ENCODE assay signal across 11 mouse cellular contexts in the genomic region with DNA sequence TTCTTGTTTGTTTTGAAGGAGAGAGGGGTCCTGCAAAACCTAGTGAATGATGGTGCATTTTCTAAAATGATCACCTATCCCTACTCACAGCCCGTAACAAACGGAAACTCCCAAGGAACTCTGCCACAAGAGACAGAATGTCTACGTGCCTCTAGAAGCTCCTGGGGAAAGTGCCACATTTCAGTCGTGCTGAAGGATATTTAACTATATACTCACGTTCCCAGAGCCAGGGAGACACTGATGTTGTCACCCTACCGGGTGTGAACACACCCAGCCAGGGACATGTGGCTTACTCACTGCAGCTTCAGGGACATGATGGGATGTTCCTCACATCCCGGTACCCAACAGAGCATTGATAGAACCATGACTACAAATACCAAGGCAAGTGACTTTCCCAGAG.
A peak's percentile ranks its signal among the peaks of the same experiment; 100 is the strongest.
DNase-seq lines count a peak whose midpoint lies in the region; ATAC-seq and TF ChIP-seq lines count a peak whose summit lies in the region.
"Had no signal": no experiment of that assay in that cellular context is flagged by ENCODE, and none has a peak within 500 bp of the region (broad histone marks: within the 10 kb centered on the region; RNA-seq: fewer than 3 reads in every experiment).

No protein-coding gene starts in this region.

- DNase-seq in kidney, postnatal 0 days (ENCODE audit: low spot score): no peak
- no peak for DNase-seq in kidney, adult 18-20 months
- peak; percentile 31 for DNase-seq in brain, embryonic 14.5 days (ENCODE audit: low read depth)
- DNase-seq in left cerebral cortex, adult 8-10 months (ENCODE audit: low spot score in 2 of 2): no peak
- DNase-seq: cerebellum, adult 11 months; thymus, postnatal 4 days had no signal

- 35% methylated on average over 7 of the region's 7 CpGs for WGBS in forebrain, embryonic 13.5 days
- WGBS in forebrain, embryonic 12.5 days: 34% methylated on average over 7 of the region's 7 CpGs
- 32% methylated on average over 7 of the region's 7 CpGs for WGBS in kidney, postnatal 0 days
- 26% methylated on average over 7 of the region's 7 CpGs for WGBS in hindbrain, embryonic 16.5 days

- no peak overlapping the region for H3K4me3 ChIP-seq in forebrain, embryonic 13.5 days
- H3K4me3 ChIP-seq in forebrain, embryonic 12.5 days (replicated peaks): no peak overlapping the region
- H3K4me3 ChIP-seq in kidney, postnatal 0 days (replicated peaks; ENCODE audit: low read depth, low read length): no peak overlapping the region
- no peak overlapping the region for H3K4me3 ChIP-seq in hindbrain, embryonic 16.5 days (ENCODE audit: low read length)

- 0 out of 2 replicates have a peak overlapping the region, but pooled peaks have one; percentile 69 for H3K27ac ChIP-seq in forebrain, embryonic 13.5 days
- H3K27ac ChIP-seq in forebrain, embryonic 12.5 days: no peak overlapping the region
- no peak overlapping the region for H3K27ac ChIP-seq in kidney, postnatal 0 days
- no peak overlapping the region; the same call in 1 of the 2 replicates for H3K27ac ChIP-seq in hindbrain, embryonic 16.5 days (ENCODE audit: low read depth, low read length)

- no peak for TF ChIP-seq CTCF in kidney, postnatal 0 days (IDR thresholded peaks at IDR 0.05; ENCODE audit: low read depth)
- no peak for TF ChIP-seq CTCF in brain, embryonic 14.5 days (IDR thresholded peaks at IDR 0.05; ENCODE audit: borderline replicate concordance, extremely low read depth, insufficient read depth, insufficient read length)

- peak overlapping the region; percentile 51 for H3K4me2 ChIP-seq in forebrain, embryonic 13.5 days
- H3K4me2 ChIP-seq in forebrain, embryonic 12.5 days: no peak overlapping the region
- H3K4me2 ChIP-seq in kidney, postnatal 0 days (ENCODE audit: low read length): peak overlapping the region; percentile 27; the same call in 1 of the 2 replicates
- H3K4me2 ChIP-seq in hindbrain, embryonic 16.5 days (ENCODE audit: low read length): peak overlapping the region; percentile 28

- H3K36me3 ChIP-seq in forebrain, embryonic 13.5 days (ENCODE audit: poor library complexity, severe bottlenecking): no peaks in the 10 kb centered on the region
- no peaks in the 10 kb centered on the region for H3K36me3 ChIP-seq in forebrain, embryonic 12.5 days (replicated peaks)
- H3K36me3 ChIP-seq in kidney, postnatal 0 days (ENCODE audit: insufficient read depth, low read length): no peaks in the 10 kb centered on the region
- no peaks in the 10 kb centered on the region for H3K36me3 ChIP-seq in hindbrain, embryonic 16.5 days (ENCODE audit: control insufficient read depth, insufficient read depth, low read length)
- H3K36me3 ChIP-seq: G1E had no signal

- no peaks in the 10 kb centered on the region for H3K9me3 ChIP-seq in forebrain, embryonic 13.5 days (replicated peaks)
- H3K9me3 ChIP-seq in forebrain, embryonic 12.5 days: no peaks in the 10 kb centered on the region
- H3K9me3 ChIP-seq in kidney, postnatal 0 days (replicated peaks; ENCODE audit: low read length): no peaks in the 10 kb centered on the region
- no peaks in the 10 kb centered on the region for H3K9me3 ChIP-seq in hindbrain, embryonic 16.5 days (ENCODE audit: control insufficient read depth, low read length)

- no peak overlapping the region for H3K9ac ChIP-seq in forebrain, embryonic 13.5 days
- H3K9ac ChIP-seq in forebrain, embryonic 12.5 days: no peak overlapping the region
- no peak overlapping the region for H3K9ac ChIP-seq in kidney, postnatal 0 days (ENCODE audit: low read depth, low read length)
- no peak overlapping the region for H3K9ac ChIP-seq in hindbrain, embryonic 16.5 days (ENCODE audit: low read depth, low read length)

- 0 out of 2 replicates have a peak, but pooled peaks have one; percentile 7 for ATAC-seq in forebrain, embryonic 13.5 days
- no peak for ATAC-seq in forebrain, embryonic 12.5 days (ENCODE audit: low FRiP score)
- ATAC-seq in kidney, postnatal 0 days (replicated peaks; ENCODE audit: low FRiP score, low read depth): 0 out of 2 replicates have a peak, but pooled peaks have one; percentile 25
- no peak for ATAC-seq in hindbrain, embryonic 16.5 days
- no peak for ATAC-seq in cerebellum, adult (ENCODE audit: insufficient number of reproducible peaks, low FRiP score, low TSS enrichment)

- H3K4me1 ChIP-seq in forebrain, embryonic 13.5 days: peaks cover 22% of the 10 kb centered on the region
- H3K4me1 ChIP-seq in forebrain, embryonic 12.5 days: peaks cover 20% of the 10 kb centered on the region
- H3K4me1 ChIP-seq in kidney, postnatal 0 days (replicated peaks; ENCODE audit: insufficient read depth, low read length): no peaks in the 10 kb centered on the region; the same call in 1 of the 2 replicates
- peaks cover 6% of the 10 kb centered on the region for H3K4me1 ChIP-seq in hindbrain, embryonic 16.5 days (ENCODE audit: control insufficient read depth, insufficient read depth, low read depth, low read length)

- TF ChIP-seq POLR2A in brain, embryonic 14.5 days (IDR thresholded peaks at IDR 0.05; ENCODE audit: borderline replicate concordance, extremely low read depth, insufficient read depth, insufficient read length, poor library complexity, severe bottlenecking): no peak

- H3K27me3 ChIP-seq in forebrain, embryonic 13.5 days: peaks cover 41% of the 10 kb centered on the region
- peaks cover 50% of the 10 kb centered on the region for H3K27me3 ChIP-seq in forebrain, embryonic 12.5 days
- H3K27me3 ChIP-seq in kidney, postnatal 0 days (ENCODE audit: insufficient read depth, low read length): no peaks in the 10 kb centered on the region
- H3K27me3 ChIP-seq in hindbrain, embryonic 16.5 days (replicated peaks; ENCODE audit: control insufficient read depth, insufficient read depth, low read length): no peaks in the 10 kb centered on the region; the same call in 1 of the 2 replicates

Comparison
In these comparisons a context has a peak if more than half of its experiments do, and no peak if none do; other contexts are left out.
1. ATAC-seq: peak in forebrain, embryonic 13.5 days (single experiment) and kidney, postnatal 0 days (single experiment); none in forebrain, embryonic 12.5 days (single experiment), hindbrain, embryonic 16.5 days (single experiment) and cerebellum, adult (single experiment).